In genomic region chr7:44685531-44686402, GRCm38 (mm10) we compare ENCODE assay signal across 9 mouse cellular contexts. TPM values are rescaled to one million over a fixed set of nuclear protein-coding genes. Genes with fewer than 3 reads are reported as not detected.
DNase-seq lines count a peak whose midpoint lies in the region; ATAC-seq and TF ChIP-seq lines count a peak whose summit lies in the region.
"Had no signal": no experiment of that assay in that cellular context is flagged by ENCODE, and none has a peak within 500 bp of the region (broad histone marks: within the 10 kb centered on the region; RNA-seq: fewer than 3 reads in every experiment).

No protein-coding gene starts in this region.

- H3K36me3 ChIP-seq in intestine, embryonic 15.5 days, result no peaks in the 10 kb centered on the region
- no peaks in the 10 kb centered on the region for H3K36me3 ChIP-seq in intestine, postnatal 0 days (ENCODE audit: control insufficient read depth, insufficient read depth)
- H3K36me3 ChIP-seq in forebrain, embryonic 14.5 days (ENCODE audit: control insufficient read depth, insufficient read depth, low read length), result no peaks in the 10 kb centered on the region
- H3K36me3 ChIP-seq in hindbrain, postnatal 0 days (ENCODE audit: insufficient read depth, low read length), result no peaks in the 10 kb centered on the region
- no peaks in the 10 kb centered on the region for H3K36me3 ChIP-seq in midbrain, postnatal 0 days (ENCODE audit: insufficient read depth, low read length)
- no peaks in the 10 kb centered on the region for H3K36me3 ChIP-seq in limb, embryonic 10.5 days
- H3K36me3 ChIP-seq: limb, embryonic 12.5 days had no signal

- no peaks in the 10 kb centered on the region for H3K27me3 ChIP-seq in intestine, embryonic 15.5 days (replicated peaks)
- H3K27me3 ChIP-seq in intestine, postnatal 0 days (replicated peaks; ENCODE audit: control insufficient read depth, insufficient read depth, low read length), result no peaks in the 10 kb centered on the region
- no peaks in the 10 kb centered on the region for H3K27me3 ChIP-seq in forebrain, embryonic 14.5 days (replicated peaks; ENCODE audit: control insufficient read depth, insufficient read depth, low read length)
- H3K27me3 ChIP-seq in hindbrain, postnatal 0 days (ENCODE audit: insufficient read depth, low read length), result no peaks in the 10 kb centered on the region
- no peaks in the 10 kb centered on the region for H3K27me3 ChIP-seq in midbrain, postnatal 0 days (ENCODE audit: insufficient read depth, low read length)
- H3K27me3 ChIP-seq in limb, embryonic 10.5 days (ENCODE audit: low read depth, poor library complexity, severe bottlenecking), result no peaks in the 10 kb centered on the region

- ATAC-seq in intestine, embryonic 15.5 days, result peak; percentile 11; the same call in 1 of the 2 replicates
- no peak for ATAC-seq in intestine, postnatal 0 days
- ATAC-seq in forebrain, embryonic 14.5 days, result peak; percentile 63
- 0 out of 2 replicates have a peak, but pooled peaks have one; percentile 27 for ATAC-seq in hindbrain, postnatal 0 days
- ATAC-seq in midbrain, postnatal 0 days (ENCODE audit: low FRiP score), result no peak

- peak; percentile 76 for DNase-seq in forebrain, embryonic 14.5 days (ENCODE audit: low spot score)
- peak; percentile 65 for DNase-seq in hindbrain, postnatal 0 days (ENCODE audit: low spot score)
- peak; percentile 59 for DNase-seq in midbrain, postnatal 0 days (ENCODE audit: low spot score)
- no peak for DNase-seq in B cell, adult 2 months
- no peak for DNase-seq in limb, embryonic 10.5 days (ENCODE audit: low spot score)

- H3K9me3 ChIP-seq in intestine, embryonic 15.5 days, result no peaks in the 10 kb centered on the region
- H3K9me3 ChIP-seq in intestine, postnatal 0 days (ENCODE audit: control insufficient read depth), result no peaks in the 10 kb centered on the region
- H3K9me3 ChIP-seq in forebrain, embryonic 14.5 days (replicated peaks; ENCODE audit: control insufficient read depth, low read length), result no peaks in the 10 kb centered on the region
- H3K9me3 ChIP-seq in hindbrain, postnatal 0 days (ENCODE audit: low read length), result no peaks in the 10 kb centered on the region
- H3K9me3 ChIP-seq in midbrain, postnatal 0 days (ENCODE audit: low read length), result no peaks in the 10 kb centered on the region
- H3K9me3 ChIP-seq in limb, embryonic 10.5 days (replicated peaks), result no peaks in the 10 kb centered on the region; the same call in 1 of the 2 replicates
- H3K9me3 ChIP-seq: limb, embryonic 12.5 days had no signal

- no peak overlapping the region for H3K9ac ChIP-seq in intestine, embryonic 15.5 days
- H3K9ac ChIP-seq in intestine, postnatal 0 days (ENCODE audit: low read depth, low read length), result no peak overlapping the region
- H3K9ac ChIP-seq in forebrain, embryonic 14.5 days (ENCODE audit: low read length), result no peak overlapping the region
- H3K9ac ChIP-seq in hindbrain, postnatal 0 days (replicated peaks; ENCODE audit: low read length), result no peak overlapping the region
- no peak overlapping the region for H3K9ac ChIP-seq in midbrain, postnatal 0 days (replicated peaks; ENCODE audit: low read length, poor library complexity, severe bottlenecking)
- H3K9ac ChIP-seq: limb, embryonic 12.5 days had no signal

- 46% methylated on average over 17 of the region's 17 CpGs for WGBS in intestine, embryonic 15.5 days
- 40% methylated on average over 17 of the region's 17 CpGs for WGBS in intestine, postnatal 0 days
- whole genome bisulfite sequencing in forebrain, embryonic 14.5 days, result 44% methylated on average over 16 of the region's 17 CpGs
- WGBS in hindbrain, postnatal 0 days, result 55% methylated on average over 17 of the region's 17 CpGs
- 57% methylated on average over 17 of the region's 17 CpGs for WGBS in midbrain, postnatal 0 days
- 72% methylated on average over 16 of the region's 17 CpGs for WGBS in limb, embryonic 10.5 days

- peaks cover 7% of the 10 kb centered on the region; the same call in 1 of the 2 replicates for H3K4me1 ChIP-seq in intestine, embryonic 15.5 days (replicated peaks)
- peaks cover 7% of the 10 kb centered on the region; the same call in 1 of the 2 replicates for H3K4me1 ChIP-seq in intestine, postnatal 0 days (replicated peaks; ENCODE audit: control insufficient read depth, insufficient read depth, low read length)
- H3K4me1 ChIP-seq in forebrain, embryonic 14.5 days (ENCODE audit: control insufficient read depth, insufficient read depth, low read length), result peaks cover 4% of the 10 kb centered on the region; the same call in 1 of the 2 replicates
- H3K4me1 ChIP-seq in hindbrain, postnatal 0 days (ENCODE audit: insufficient read depth, low read length), result no peaks in the 10 kb centered on the region
- H3K4me1 ChIP-seq in midbrain, postnatal 0 days (ENCODE audit: insufficient read depth, low read length), result no peaks in the 10 kb centered on the region
- no peaks in the 10 kb centered on the region for H3K4me1 ChIP-seq in limb, embryonic 10.5 days
- H3K4me1 ChIP-seq: limb, embryonic 12.5 days had no signal

- H3K4me3 ChIP-seq in intestine, embryonic 15.5 days (replicated peaks), result no peak overlapping the region
- H3K4me3 ChIP-seq in intestine, postnatal 0 days (ENCODE audit: low read depth, low read length), result no peak overlapping the region
- no peak overlapping the region for H3K4me3 ChIP-seq in forebrain, embryonic 14.5 days (ENCODE audit: low read depth, low read length)
- H3K4me3 ChIP-seq in hindbrain, postnatal 0 days (ENCODE audit: low read length), result no peak overlapping the region
- H3K4me3 ChIP-seq in midbrain, postnatal 0 days (ENCODE audit: low read depth, low read length), result no peak overlapping the region
- no peak overlapping the region for H3K4me3 ChIP-seq in limb, embryonic 10.5 days
- H3K4me3 ChIP-seq: limb, embryonic 12.5 days had no signal

- no peak for TF ChIP-seq CTCF in intestine, postnatal 0 days (IDR thresholded peaks at IDR 0.05; ENCODE audit: low read depth)
- TF ChIP-seq CTCF in hindbrain, postnatal 0 days (IDR thresholded peaks at IDR 0.05; ENCODE audit: low read depth), result no peak
- TF ChIP-seq CTCF in midbrain, postnatal 0 days (IDR thresholded peaks at IDR 0.05), result no peak

- H3K27ac ChIP-seq in intestine, embryonic 15.5 days, result no peak overlapping the region
- H3K27ac ChIP-seq in intestine, postnatal 0 days (ENCODE audit: low read depth, low read length), result no peak overlapping the region
- H3K27ac ChIP-seq in forebrain, embryonic 14.5 days (ENCODE audit: low read depth, low read length), result 0 out of 2 replicates have a peak overlapping the region, but pooled peaks have one; percentile 21
- no peak overlapping the region for H3K27ac ChIP-seq in hindbrain, postnatal 0 days
- no peak overlapping the region for H3K27ac ChIP-seq in midbrain, postnatal 0 days (ENCODE audit: low read depth, low read length)
- H3K27ac ChIP-seq in limb, embryonic 10.5 days, result no peak overlapping the region
- H3K27ac ChIP-seq: kidney, postnatal 0 days; limb, embryonic 12.5 days had no signal

- H3K4me2 ChIP-seq in intestine, embryonic 15.5 days (replicated peaks), result no peak overlapping the region
- no peak overlapping the region for H3K4me2 ChIP-seq in intestine, postnatal 0 days (replicated peaks; ENCODE audit: low read depth)
- no peak overlapping the region for H3K4me2 ChIP-seq in forebrain, embryonic 14.5 days (ENCODE audit: low read length)
- no peak overlapping the region for H3K4me2 ChIP-seq in hindbrain, postnatal 0 days (ENCODE audit: low read depth, low read length)
- no peak overlapping the region for H3K4me2 ChIP-seq in midbrain, postnatal 0 days (ENCODE audit: low read depth, low read length, poor library complexity, severe bottlenecking)
- H3K4me2 ChIP-seq: limb, embryonic 12.5 days had no signal

RNA-seq across cellular contexts. Expression of gene Myh14, which starts 15.1 kb away (rescaled TPM):
- polyA plus RNA-seq in intestine, embryonic 15.5 days (2015; fragmentation: Nextera tagmentation; extraction: Ambion mirVana), result 68.4 and 74.3 TPM in 2 replicates
- 114 and 141 TPM in 2 replicates for polyA plus RNA-seq in intestine, postnatal 0 days (2015; fragmentation: Nextera tagmentation; extraction: Ambion mirVana)
- 0.74 and 1.1 TPM in 2 replicates for polyA plus RNA-seq in forebrain, embryonic 14.5 days (2014; fragmentation: Nextera tagmentation; extraction: Ambion mirVana)
- 9.7 and 10.9 TPM in 2 replicates for total RNA-seq in hindbrain, postnatal 0 days (2014; rRNA removed)
- polyA plus RNA-seq in hindbrain, postnatal 0 days (2015; fragmentation: Nextera tagmentation; extraction: Ambion mirVana), result 9.3 and 10.6 TPM in 2 replicates
- 8.8 and 11.0 TPM in 2 replicates for total RNA-seq in midbrain, postnatal 0 days (2014; rRNA removed)
- 6.9 and 7.9 TPM in 2 replicates for polyA plus RNA-seq in midbrain, postnatal 0 days (2015; fragmentation: Nextera tagmentation; extraction: Ambion mirVana)
- 0.63 and 1.8 TPM in 2 replicates for polyA plus RNA-seq in limb, embryonic 10.5 days (2016; fragmentation: Nextera tagmentation; extraction: Ambion mirVana)

RNA-seq across cellular contexts. Expression of gene Izumo2, which starts 22.8 kb away (rescaled TPM):
- not detected in 2 replicates for polyA plus RNA-seq in intestine, embryonic 15.5 days (2015; fragmentation: Nextera tagmentation; extraction: Ambion mirVana)
- not detected in 2 replicates for polyA plus RNA-seq in intestine, postnatal 0 days (2015; fragmentation: Nextera tagmentation; extraction: Ambion mirVana)
- polyA plus RNA-seq in forebrain, embryonic 14.5 days (2014; fragmentation: Nextera tagmentation; extraction: Ambion mirVana), result not detected in 2 replicates
- not detected in 2 replicates for total RNA-seq in hindbrain, postnatal 0 days (2014; rRNA removed)
- polyA plus RNA-seq in hindbrain, postnatal 0 days (2015; fragmentation: Nextera tagmentation; extraction: Ambion mirVana), result not detected in 2 replicates
- not detected in 2 replicates for total RNA-seq in midbrain, postnatal 0 days (2014; rRNA removed)
- polyA plus RNA-seq in midbrain, postnatal 0 days (2015; fragmentation: Nextera tagmentation; extraction: Ambion mirVana), result not detected in 2 replicates
- polyA plus RNA-seq in limb, embryonic 10.5 days (2016; fragmentation: Nextera tagmentation; extraction: Ambion mirVana), result not detected in 2 replicates
- polyA plus RNA-seq: kidney, postnatal 0 days; limb, embryonic 12.5 days had no signal

Comparison
In these comparisons a context has a peak if more than half of its experiments do, and no peak if none do; other contexts are left out.
1. ATAC-seq: peak in intestine, embryonic 15.5 days (single experiment), forebrain, embryonic 14.5 days (single experiment) and hindbrain, postnatal 0 days (single experiment); none in intestine, postnatal 0 days (single experiment) and midbrain, postnatal 0 days (single experiment).
2. DNase-seq: peak in forebrain, embryonic 14.5 days (single experiment), hindbrain, postnatal 0 days (single experiment) and midbrain, postnatal 0 days (single experiment); none in B cell, adult 2 months (0 of 2) and limb, embryonic 10.5 days (single experiment).